Mouse (Mus musculus): Measurements from ENCODE around the gene Ciapin1. TPM values are rescaled to one million over a fixed set of nuclear protein-coding genes. Genes with fewer than 3 reads are reported as not detected.

Ciapin1 gene
- polyA plus RNA-seq, 1 experiment, result 268 TPM

GRCm38 (mm10) chr8:94820553-94820952 lies 17.6 kb downstream of the Ciapin1 start:
- no peak for TF ChIP-seq GATA1 (IDR thresholded peaks at IDR 0.05; ENCODE audit: low read length)

GRCm38 (mm10) chr8:94819671-94820179 lies 18.4 kb downstream of the Ciapin1 start:
- no peak for TF ChIP-seq GATA1 (IDR thresholded peaks at IDR 0.05; ENCODE audit: low read length)

- TF ChIP-seq GATA1 (IDR thresholded peaks at IDR 0.05; ENCODE audit: low read length), result no peak
These were observed 20.2 kb downstream of the Ciapin1 start for GRCm38 (mm10) chr8:94817933-94818332.

- no peak for TF ChIP-seq GATA1 (IDR thresholded peaks at IDR 0.05; ENCODE audit: low read length)
These were observed 23.6 kb downstream of the Ciapin1 start for GRCm38 (mm10) chr8:94814556-94814955.

- TF ChIP-seq GATA1 (IDR thresholded peaks at IDR 0.05; ENCODE audit: low read length), result no peak
These were observed 25.5 kb downstream of the Ciapin1 start for GRCm38 (mm10) chr8:94812645-94813098.

GRCm38 (mm10) chr8:94811654-94812053 lies 26.5 kb downstream of the Ciapin1 start:
- no peak for TF ChIP-seq GATA1 (IDR thresholded peaks at IDR 0.05; ENCODE audit: low read length)

GRCm38 (mm10) chr8:94810855-94811254 lies 27.3 kb downstream of the Ciapin1 start:
- TF ChIP-seq GATA1 (IDR thresholded peaks at IDR 0.05; ENCODE audit: low read length), result no peak

GRCm38 (mm10) chr8:94810153-94810552 lies 28.0 kb downstream of the Ciapin1 start, which contains the start of gene Ccl17:
TSS of gene Ccl17 (plus strand) at chr8:94810453.
- TF ChIP-seq GATA1 (IDR thresholded peaks at IDR 0.05; ENCODE audit: low read length), result no peak

- TF ChIP-seq GATA1 (IDR thresholded peaks at IDR 0.05; ENCODE audit: low read length), result no peak
These were observed 29.8 kb downstream of the Ciapin1 start for GRCm38 (mm10) chr8:94808372-94808771.

GRCm38 (mm10) chr8:94807506-94807905 lies 30.7 kb downstream of the Ciapin1 start:
- no peak for TF ChIP-seq GATA1 (IDR thresholded peaks at IDR 0.05; ENCODE audit: low read length)

- TF ChIP-seq GATA1 (IDR thresholded peaks at IDR 0.05; ENCODE audit: low read length), result no peak
These were observed 32.3 kb downstream of the Ciapin1 start for GRCm38 (mm10) chr8:94805811-94806210.

GRCm38 (mm10) chr8:94804546-94805340 lies 33.4 kb downstream of the Ciapin1 start:
- no peak for TF ChIP-seq GATA1 (IDR thresholded peaks at IDR 0.05; ENCODE audit: low read length)

GRCm38 (mm10) chr8:94803551-94803950 lies 34.6 kb downstream of the Ciapin1 start:
- no peak for TF ChIP-seq GATA1 (IDR thresholded peaks at IDR 0.05; ENCODE audit: low read length)

- TF ChIP-seq GATA1 (IDR thresholded peaks at IDR 0.05; ENCODE audit: low read length), result peak; percentile 17
These were observed 35.8 kb downstream of the Ciapin1 start for GRCm38 (mm10) chr8:94802375-94802774.

- no peak for TF ChIP-seq GATA1 (IDR thresholded peaks at IDR 0.05; ENCODE audit: low read length)
These were observed 36.7 kb downstream of the Ciapin1 start for GRCm38 (mm10) chr8:94801293-94802095.

All from G1E-ER4 (cell line).